ENCODE assay signal across 15 mouse cellular contexts in the genomic region with DNA sequence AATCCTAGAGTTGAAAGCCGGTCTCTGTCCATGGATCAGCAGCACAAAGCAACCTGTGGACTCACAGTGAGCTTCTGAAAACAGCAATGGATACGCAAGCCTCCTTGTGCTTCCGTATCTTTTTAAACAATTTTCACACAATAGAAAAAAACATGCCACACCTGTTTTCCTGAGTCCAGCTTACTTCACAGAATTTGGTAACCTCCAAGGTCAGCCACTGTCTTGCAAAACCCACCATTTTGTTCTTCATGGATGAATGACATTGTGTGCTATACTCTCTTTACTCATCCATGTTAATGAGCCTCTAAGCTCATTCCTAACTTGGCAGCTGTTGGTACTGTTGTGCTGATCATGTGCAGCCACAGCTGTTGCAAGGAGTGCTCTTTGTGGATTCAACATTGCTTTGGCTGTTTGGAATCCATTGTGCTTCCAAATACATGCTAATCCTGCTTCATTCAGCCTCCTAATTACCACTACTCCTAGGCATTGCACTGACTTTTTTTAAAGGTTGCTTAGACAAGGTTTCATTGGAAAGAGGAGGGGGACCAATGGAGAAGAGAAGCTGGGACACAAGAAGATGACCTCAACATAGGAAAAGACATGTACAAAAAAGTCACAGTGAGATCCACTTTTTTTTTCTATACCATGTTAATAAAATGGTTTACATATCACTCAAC. TPM values are rescaled to one million over a fixed set of nuclear protein-coding genes. Genes with fewer than 3 reads are reported as not detected.
DNase-seq lines count a peak whose midpoint lies in the region; ATAC-seq and TF ChIP-seq lines count a peak whose summit lies in the region.
"Had no signal": no experiment of that assay in that cellular context is flagged by ENCODE, and none has a peak within 500 bp of the region (broad histone marks: within the 10 kb centered on the region; RNA-seq: fewer than 3 reads in every experiment).

No protein-coding gene starts in this region.

- H3K9me3 ChIP-seq in E14TG2a.4 (ENCODE audit: low read length) (peaks cover 21% of the 10 kb centered on the region), ES-Bruce4 (replicated peaks; ENCODE audit: control insufficient read depth, insufficient read depth, low read length, poor library complexity, severe bottlenecking) (0 out of 2 replicates have a peak, but pooled peaks cover 4% of the 10 kb centered on the region)
- no peaks in the 10 kb centered on the region for H3K9me3 ChIP-seq in forebrain, embryonic 12.5 days
- no peaks in the 10 kb centered on the region for H3K9me3 ChIP-seq in midbrain, embryonic 13.5 days
- H3K9me3 ChIP-seq: embryonic facial prominence, embryonic 12.5 days; hindbrain, embryonic 12.5 days had no signal

- WGBS in forebrain, embryonic 12.5 days = 64% methylated on average over 3 of the region's 3 CpGs
- WGBS in midbrain, embryonic 13.5 days = 59% methylated on average over 3 of the region's 3 CpGs

- H3K4me1 ChIP-seq in E14TG2a.4 (replicated peaks; ENCODE audit: low read depth, low read length) (peaks cover 24% of the 10 kb centered on the region), ES-Bruce4 (ENCODE audit: control insufficient read depth, insufficient read depth, low read length) (no peaks in the 10 kb centered on the region)
- H3K4me1 ChIP-seq in forebrain, embryonic 12.5 days = 0 out of 2 replicates have a peak, but pooled peaks cover 3% of the 10 kb centered on the region
- no peaks in the 10 kb centered on the region for H3K4me1 ChIP-seq in midbrain, embryonic 13.5 days (replicated peaks)
- H3K4me1 ChIP-seq: embryonic facial prominence, embryonic 12.5 days; hindbrain, embryonic 12.5 days had no signal

- no peak for TF ChIP-seq POLR2A in ES-Bruce4 (IDR thresholded peaks at IDR 0.05; ENCODE audit: insufficient read depth, low read length)

- H3K36me3 ChIP-seq in E14TG2a.4 (ENCODE audit: insufficient read depth, low read length) = peaks cover 50% of the 10 kb centered on the region
- H3K36me3 ChIP-seq in ES-Bruce4 (ENCODE audit: control insufficient read depth, insufficient read depth, low read length, poor library complexity, severe bottlenecking) = peaks cover 3% of the 10 kb centered on the region; the same call in 1 of the 2 replicates
- H3K36me3 ChIP-seq in forebrain, embryonic 12.5 days (replicated peaks) = peaks cover 47% of the 10 kb centered on the region
- H3K36me3 ChIP-seq in midbrain, embryonic 13.5 days = peaks cover 57% of the 10 kb centered on the region

- no peak overlapping the region for H3K4me2 ChIP-seq in forebrain, embryonic 12.5 days
- no peak overlapping the region for H3K4me2 ChIP-seq in midbrain, embryonic 13.5 days (replicated peaks)
- H3K4me2 ChIP-seq: embryonic facial prominence, embryonic 12.5 days; hindbrain, embryonic 12.5 days had no signal

- no peak; the same call in none of the 2 replicates for TF ChIP-seq EP300 in ES-Bruce4 (IDR thresholded peaks at IDR 0.05; ENCODE audit: insufficient read depth, low read depth, low read length)

- no peak for TF ChIP-seq CTCF in E14TG2a.4 (conservative IDR thresholded peaks at IDR 0.05; ENCODE audit: low read length)
- no peak for TF ChIP-seq CTCF in ES-Bruce4 (IDR thresholded peaks at IDR 0.05; ENCODE audit: low read depth, low read length)

- H3K27ac ChIP-seq in ES-Bruce4 (ENCODE audit: insufficient read depth, low read length) = peak overlapping the region; percentile 63
- no peak overlapping the region for H3K27ac ChIP-seq in forebrain, embryonic 12.5 days
- no peak overlapping the region for H3K27ac ChIP-seq in midbrain, embryonic 13.5 days
- H3K27ac ChIP-seq: embryonic facial prominence, embryonic 12.5 days; heart, adult 2 months; hindbrain, embryonic 12.5 days had no signal

- no peak overlapping the region for H3K9ac ChIP-seq in ES-Bruce4 (ENCODE audit: low read depth, poor library complexity, severe bottlenecking)
- H3K9ac ChIP-seq in forebrain, embryonic 12.5 days = no peak overlapping the region
- H3K9ac ChIP-seq in midbrain, embryonic 13.5 days (replicated peaks) = no peak overlapping the region
- H3K9ac ChIP-seq: embryonic facial prominence, embryonic 12.5 days; hindbrain, embryonic 12.5 days had no signal

- H3K4me3 ChIP-seq in E14TG2a.4 (replicated peaks; ENCODE audit: low read length) (peak overlapping the region; percentile 61), ES-Bruce4 (ENCODE audit: low read depth, low read length) (no peak overlapping the region)
- no peak overlapping the region for H3K4me3 ChIP-seq in forebrain, embryonic 12.5 days (replicated peaks)
- no peak overlapping the region for H3K4me3 ChIP-seq in midbrain, embryonic 13.5 days (replicated peaks)
- H3K4me3 ChIP-seq: embryonic facial prominence, embryonic 12.5 days; heart, adult 2 months; hindbrain, embryonic 12.5 days had no signal

- ATAC-seq in forebrain, embryonic 12.5 days (ENCODE audit: low FRiP score) = peak; percentile 73; the same call in 1 of the 2 replicates
- ATAC-seq in midbrain, embryonic 13.5 days = peak; percentile 75; the same call in 1 of the 2 replicates
- ATAC-seq in frontal cortex, adult (ENCODE audit: low TSS enrichment) = no peak
- no peak for ATAC-seq in granulocyte monocyte progenitor cell, adult 5-6 weeks (replicated peaks; ENCODE audit: poor library complexity, severe bottlenecking)

- DNase-seq in right cerebral cortex, postnatal 14 days = no peak
- DNase-seq: cerebellum, postnatal 14 days; heart, adult 2 months; kidney, adult 9 months; kidney, postnatal 4 days; lung, postnatal 14 days; spleen, adult 18-20 months had no signal

- H3K27me3 ChIP-seq in E14TG2a.4 (ENCODE audit: insufficient read depth, low read length) (no peaks in the 10 kb centered on the region), ES-Bruce4 (ENCODE audit: control insufficient read depth, insufficient read depth, low read length, poor library complexity, severe bottlenecking) (no peaks in the 10 kb centered on the region)
- no peaks in the 10 kb centered on the region for H3K27me3 ChIP-seq in forebrain, embryonic 12.5 days
- H3K27me3 ChIP-seq in midbrain, embryonic 13.5 days = no peaks in the 10 kb centered on the region
- H3K27me3 ChIP-seq: embryonic facial prominence, embryonic 12.5 days; hindbrain, embryonic 12.5 days had no signal

RNA-seq across cellular contexts. Expression of a gene that starts 46.1 kb away (rescaled TPM):
- 42.4 and 47.2 TPM in 2 replicates for polyA plus RNA-seq in ES-Bruce4 (2011; ENCODE audit: insufficient read depth, insufficient read length, low read depth, missing spikeins)
- 32.7 and 33.5 TPM in 2 replicates for polyA plus RNA-seq in forebrain, embryonic 12.5 days (2016; fragmentation: Nextera tagmentation; extraction: Ambion mirVana)
- polyA plus RNA-seq in midbrain, embryonic 13.5 days (2015; fragmentation: Nextera tagmentation; extraction: Ambion mirVana) = 24.8 and 26.9 TPM in 2 replicates
- 11.5 and 17.6 TPM in 2 replicates for total RNA-seq in granulocyte monocyte progenitor cell, adult 5-6 weeks (2014; fragmentation: Nextera tagmentation)
- 40.4 and 49.3 TPM in 2 replicates for total RNA-seq in granulocyte monocyte progenitor cell, adult 5-6 weeks (2017)

Comparison
In these comparisons a context has a peak if more than half of its experiments do, and no peak if none do; other contexts are left out.
1. ATAC-seq: peak in forebrain, embryonic 12.5 days (single experiment) and midbrain, embryonic 13.5 days (single experiment); none in frontal cortex, adult (single experiment) and granulocyte monocyte progenitor cell, adult 5-6 weeks (single experiment).